In the genomic region with DNA sequence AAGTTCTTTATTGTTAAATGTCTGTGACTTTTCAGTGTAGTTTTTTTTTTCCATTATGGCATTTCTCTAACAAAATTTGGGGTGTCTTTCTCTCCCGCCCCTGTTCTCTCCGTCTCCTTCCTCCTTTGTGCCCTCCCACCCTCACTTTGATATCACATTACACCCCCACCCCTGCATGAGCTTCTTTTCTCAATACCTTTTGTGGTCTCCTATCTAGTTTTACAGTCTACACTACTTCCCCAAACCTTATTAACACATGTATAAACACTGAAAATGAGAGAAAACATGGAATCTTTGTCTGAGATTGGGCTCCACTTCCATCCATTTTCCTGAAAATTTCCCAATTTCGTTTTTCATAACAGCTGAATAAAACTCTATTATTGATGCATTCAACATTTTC, we compare ENCODE assay signal across 1 mouse cellular context.
TF ChIP-seq lines count a peak whose summit lies in the region.

No protein-coding gene starts in this region.

TF ChIP-seq in MEL, 35 proteins besides CTCF, POLR2A, EP300 and RAD21 (continued from another document):
- TF ChIP-seq MAFK (IDR thresholded peaks at IDR 0.05; ENCODE audit: borderline replicate concordance, low read depth, low read length), result no peak
- peak; percentile 72 for TF ChIP-seq SIN3A (IDR thresholded peaks at IDR 0.05; ENCODE audit: low read length)
